Mouse (Mus musculus) MEL (cell line): ENCODE data around the gene Copg1. TPM values are rescaled to one million over a fixed set of nuclear protein-coding genes. Genes with fewer than 3 reads are reported as not detected.

Experiments used
- DNase-seq: peaks from one replicate; pipeline ENCODE4 v3.0.0; 2011; ENCODE audit warnings: low read depth, low spot score
- H3K27ac ChIP-seq: 2 replicates; pipeline ENCODE4 v1.5.1; 2012; ENCODE audit warnings: low read depth, mild to moderate bottlenecking, control low read depth, low read length, moderate library complexity; ENCODE audit not compliant: control insufficient read depth
- H3K27me3 ChIP-seq, 2 experiments: fragments of 150-350 bp in 1 of 2; sonication (generic) in 1 of 2; 2 replicates each; pipeline ENCODE4 v1.6.1; 2012; ENCODE audit warnings: low read length in 2 of 2, mild to moderate bottlenecking in 2 of 2, improper control_type of control experiment in 1 of 2, moderate library complexity in 1 of 2; ENCODE audit not compliant: insufficient read depth in 2 of 2, control insufficient read depth in 1 of 2
- H3K36me3 ChIP-seq, 2 experiments: 2 replicates each; pipeline ENCODE4 v1.6.1; 2012 to 2014; ENCODE audit warnings: low read length in 2 of 2, improper control_type of control experiment in 1 of 2, inconsistent platforms in 1 of 2, mild to moderate bottlenecking in 1 of 2; ENCODE audit not compliant: insufficient read depth in 2 of 2, control insufficient read depth in 1 of 2
- H3K4me1 ChIP-seq, 2 experiments: fragments of 150-350 bp in 1 of 2; sonication (generic) in 1 of 2; 2 replicates each; pipeline ENCODE4 v1.6.1; 2012; ENCODE audit warnings: low read length in 2 of 2, improper control_type of control experiment in 1 of 2, mild to moderate bottlenecking in 1 of 2; ENCODE audit not compliant: insufficient read depth in 2 of 2, control insufficient read depth in 1 of 2
- H3K4me3 ChIP-seq, 2 experiments: fragments of 150-350 bp in 1 of 2; sonication (generic) in 1 of 2; 2 replicates each; pipeline ENCODE4 v1.5.1; 2012; ENCODE audit warnings: low read depth in 2 of 2, low read length in 2 of 2, mild to moderate bottlenecking in 2 of 2, moderate library complexity in 2 of 2, control low read depth in 1 of 2, improper control_type of control experiment in 1 of 2; ENCODE audit not compliant: control insufficient read depth in 1 of 2, insufficient read depth in 1 of 2
- H3K79me2 ChIP-seq: 2 replicates; pipeline ENCODE4 v1.6.1; 2012; ENCODE audit warnings: mild to moderate bottlenecking, low read length, moderate library complexity; ENCODE audit not compliant: control insufficient read depth, poor library complexity, insufficient read depth
- H3K9ac ChIP-seq: 2 replicates; pipeline ENCODE4 v1.6.1; 2012; ENCODE audit warnings: low read depth, mild to moderate bottlenecking, control low read depth, low read length, moderate library complexity; ENCODE audit not compliant: control insufficient read depth, poor library complexity, severe bottlenecking
- H3K9me3 ChIP-seq: fragments of 150-350 bp; sonication (generic); replicated peaks from 2 replicates; pipeline ENCODE4 v1.6.1; 2012; ENCODE audit warnings: mild to moderate bottlenecking, low read length, improper control_type of control experiment, moderate library complexity; ENCODE audit not compliant: insufficient read depth
- CHD1 ChIP-seq: IDR thresholded peaks from 2 replicates; pipeline ENCODE4 v1.6.1; 2012; ENCODE audit warnings: low read depth, mild to moderate bottlenecking, inconsistent platforms, low read length, improper control_type of control experiment
- CHD2 ChIP-seq: IDR thresholded peaks from 2 replicates; pipeline ENCODE4 v1.6.1; 2011; ENCODE audit warnings: low read length, improper control_type of control experiment
- CTCF ChIP-seq, 3 experiments: IDR thresholded peaks in 2 of 3; conservative IDR thresholded peaks in 1 of 3; 2 replicates each; pipeline ENCODE4 v1.5.1; 2011 to 2012; ENCODE audit warnings: low read length in 3 of 3, low read depth in 2 of 3, mild to moderate bottlenecking in 2 of 3, improper control_type of control experiment in 1 of 3, inconsistent platforms in 1 of 3, mixed read lengths in 1 of 3, moderate library complexity in 1 of 3; ENCODE audit not compliant: control insufficient read depth in 1 of 3, insufficient read depth in 1 of 3, poor library complexity in 1 of 3, severe bottlenecking in 1 of 3
- E2F4 ChIP-seq: IDR thresholded peaks from 2 replicates; pipeline ENCODE4 v1.6.1; 2011; ENCODE audit warnings: low read depth, low read length, improper control_type of control experiment, borderline replicate concordance
- ELF1 ChIP-seq: IDR thresholded peaks from 2 replicates; pipeline ENCODE4 v1.6.1; 2014; ENCODE audit warnings: low read depth, mild to moderate bottlenecking, inconsistent platforms, low read length, improper control_type of control experiment, moderate library complexity
- ETS1 ChIP-seq: IDR thresholded peaks from 2 replicates; pipeline ENCODE4 v1.6.1; 2012; ENCODE audit warnings: low read depth, mild to moderate bottlenecking, inconsistent platforms, low read length, improper control_type of control experiment, moderate library complexity
- GABPA ChIP-seq: IDR thresholded peaks from 2 replicates; pipeline ENCODE4 v1.6.1; 2012; ENCODE audit warnings: low read depth, mild to moderate bottlenecking, inconsistent platforms, low read length, improper control_type of control experiment, moderate library complexity
- GATA1 ChIP-seq: IDR thresholded peaks from 2 replicates; pipeline ENCODE4 v1.6.1; 2011; ENCODE audit warnings: low read depth, low read length, improper control_type of control experiment
- JUND ChIP-seq: IDR thresholded peaks from 2 replicates; pipeline ENCODE4 v1.6.1; 2011; ENCODE audit warnings: low read depth, mild to moderate bottlenecking, improper control_type of control experiment, low read length
- KAT2A ChIP-seq: conservative IDR thresholded peaks from 2 replicates; pipeline ENCODE4 v1.6.1; 2012; ENCODE audit warnings: low read depth, low read length, improper control_type of control experiment, inconsistent platforms
- MAFK ChIP-seq: IDR thresholded peaks from 2 replicates; pipeline ENCODE4 v1.6.1; 2011; ENCODE audit warnings: low read depth, mild to moderate bottlenecking, low read length, improper control_type of control experiment, borderline replicate concordance
- MAZ ChIP-seq: IDR thresholded peaks from 2 replicates; pipeline ENCODE4 v1.6.1; 2012; ENCODE audit warnings: low read depth, mild to moderate bottlenecking, inconsistent platforms, low read length, improper control_type of control experiment
- MXI1 ChIP-seq: IDR thresholded peaks from 2 replicates; pipeline ENCODE4 v1.6.1; 2011; ENCODE audit warnings: mild to moderate bottlenecking, low read depth, low read length, improper control_type of control experiment
- MYB ChIP-seq: IDR thresholded peaks from 2 replicates; pipeline ENCODE4 v1.6.1; 2011; ENCODE audit warnings: mild to moderate bottlenecking, low read depth, low read length, improper control_type of control experiment
- MYC ChIP-seq: IDR thresholded peaks from 2 replicates; pipeline ENCODE4 v1.6.1; 2011; ENCODE audit warnings: low read depth, mild to moderate bottlenecking, low read length, improper control_type of control experiment, moderate library complexity
- NELFE ChIP-seq: IDR thresholded peaks from 2 replicates; pipeline ENCODE4 v1.6.1; 2011; ENCODE audit warnings: low read depth, low read length, improper control_type of control experiment
- POLR2A ChIP-seq, 2 experiments: IDR thresholded peaks; 2 replicates each; pipeline ENCODE4 v1.6.1; 2011 to 2012; ENCODE audit warnings: low read length in 2 of 2, mild to moderate bottlenecking in 2 of 2, control low read depth in 1 of 2, improper control_type of control experiment in 1 of 2, low read depth in 1 of 2, moderate library complexity in 1 of 2; ENCODE audit not compliant: control insufficient read depth in 1 of 2, insufficient read depth in 1 of 2, poor library complexity in 1 of 2
- POLR2AphosphoS5 ChIP-seq: IDR thresholded peaks from 2 replicates; pipeline ENCODE4 v1.6.1; 2012; ENCODE audit warnings: low read depth, borderline replicate concordance, mild to moderate bottlenecking, inconsistent platforms, low read length, moderate library complexity, mixed read lengths
- RAD21 ChIP-seq: IDR thresholded peaks from 2 replicates; pipeline ENCODE4 v1.6.1; 2011; ENCODE audit warnings: mild to moderate bottlenecking, low read depth, low read length, improper control_type of control experiment
- RCOR1 ChIP-seq: IDR thresholded peaks from 2 replicates; pipeline ENCODE4 v1.6.1; 2012; ENCODE audit warnings: low read depth, mild to moderate bottlenecking, inconsistent platforms, low read length, improper control_type of control experiment
- SMC3 ChIP-seq: IDR thresholded peaks from 2 replicates; pipeline ENCODE4 v1.6.1; 2011; ENCODE audit warnings: low read depth, low read length, improper control_type of control experiment
- TAL1 ChIP-seq: IDR thresholded peaks from 2 replicates; pipeline ENCODE4 v1.6.1; 2012; ENCODE audit warnings: mild to moderate bottlenecking, inconsistent platforms, low read length, moderate library complexity, mixed read lengths
- UBTF ChIP-seq: IDR thresholded peaks from 2 replicates; pipeline ENCODE4 v1.6.1; 2012; ENCODE audit warnings: low read depth, mild to moderate bottlenecking, inconsistent platforms, low read length, improper control_type of control experiment, moderate library complexity, borderline replicate concordance; ENCODE audit not compliant: insufficient read depth
- USF1 ChIP-seq: IDR thresholded peaks from 2 replicates; pipeline ENCODE4 v1.6.1; 2014; ENCODE audit warnings: low read depth, mild to moderate bottlenecking, inconsistent platforms, low read length, improper control_type of control experiment, moderate library complexity
- USF2 ChIP-seq, 2 experiments: IDR thresholded peaks; 2 replicates each; pipeline ENCODE4 v1.6.1; 2011 to 2012; ENCODE audit warnings: improper control_type of control experiment in 2 of 2, low read length in 2 of 2, borderline replicate concordance in 1 of 2, inconsistent platforms in 1 of 2, low read depth in 1 of 2, mild to moderate bottlenecking in 1 of 2; ENCODE audit not compliant: insufficient read depth in 1 of 2
- ZKSCAN1 ChIP-seq: IDR thresholded peaks from 2 replicates; pipeline ENCODE4 v1.6.1; 2012; ENCODE audit warnings: low read depth, mild to moderate bottlenecking, inconsistent platforms, low read length, improper control_type of control experiment, moderate library complexity
- ZMIZ1 ChIP-seq: IDR thresholded peaks from 2 replicates; pipeline ENCODE4 v1.6.1; 2012; ENCODE audit warnings: low read depth, mild to moderate bottlenecking, inconsistent platforms, low read length, improper control_type of control experiment, moderate library complexity
- polyA plus RNA-seq, 2 experiments: library from polyadenylated mRNA; stranded (reverse) in 1 of 2; unstranded in 1 of 2; fragments of >175 nt in 1 of 2; fragments of >200 nt in 1 of 2; gene quantifications; 2 replicates each; pipeline versions ENCODE4 v1.2.1 to v1.2.4; 2012; ENCODE audit warnings: low replicate concordance in 2 of 2, low read depth in 1 of 2; ENCODE audit not compliant: insufficient read length in 2 of 2, insufficient read depth in 1 of 2, missing spikeins in 1 of 2
- total RNA-seq: library from RNA; depleted of rRNA; stranded (reverse); fragments of 300-350 nt; gene quantifications from 2 replicates; pipeline ENCODE4 v1.2.3, GENCODE M21; 2012

Gene Copg1
- total and polyA plus RNA-seq, 3 experiments, result 83.1 to 681 (median 117) TPM

DNA sequence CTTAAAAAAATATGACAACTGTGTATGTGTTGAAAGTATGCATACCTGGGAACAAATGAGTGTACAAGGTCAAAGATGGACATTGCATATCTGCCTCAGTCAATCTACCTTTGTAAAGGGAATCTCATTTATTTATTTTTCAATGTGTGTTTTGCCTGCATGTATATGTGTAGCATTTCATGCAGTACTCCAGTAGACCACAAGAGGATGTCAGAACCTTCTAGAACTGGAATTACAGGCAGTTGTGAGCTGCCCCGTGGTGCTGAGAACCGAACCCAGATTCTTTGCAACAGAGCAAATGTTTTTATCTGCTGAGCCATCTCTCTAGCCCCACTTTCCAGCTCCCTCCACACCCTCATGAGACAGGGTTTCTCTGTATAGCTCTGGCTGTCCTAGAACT, 13.7 kb upstream of the Copg1 start:
- H3K27me3 ChIP-seq, result no peaks in the 10 kb centered on the region; a peak in 1 of 4 replicates
- no peak overlapping the region for H3K4me3 ChIP-seq
- H3K79me2 ChIP-seq, result no peaks in the 10 kb centered on the region
- TF ChIP-seq JUND (no peak), CTCF (IDR thresholded peaks at IDR 0.05 in 2 of 3, conservative IDR thresholded peaks at IDR 0.05 in 1 of 3; ENCODE audit: control insufficient read depth in 1 of 3, insufficient read depth in 1 of 3, low read depth in 2 of 3, low read length in 3 of 3, poor library complexity in 1 of 3, severe bottlenecking in 1 of 3) (peak in 2 of 3 experiments; percentile 26 to 52; a peak in 3 of 6 replicates), ZMIZ1 (no peak), USF2 (IDR thresholded peaks at IDR 0.05; ENCODE audit: borderline replicate concordance in 1 of 2, insufficient read depth in 1 of 2, low read depth in 1 of 2, low read length in 2 of 2) (no peak), MYB (no peak), CHD1 (no peak)
- no peak for DNase-seq
- no peak overlapping the region for H3K27ac ChIP-seq
- H3K4me1 ChIP-seq, result peaks cover 0 to 8% of the 10 kb centered on the region in 2 experiments; a peak in 3 of 4 replicates
- H3K9ac ChIP-seq, result no peak overlapping the region
- H3K36me3 ChIP-seq, result peaks cover 0 to 8% of the 10 kb centered on the region in 2 experiments; a peak in 2 of 4 replicates
- H3K9me3 ChIP-seq, result no peaks in the 10 kb centered on the region

DNA sequence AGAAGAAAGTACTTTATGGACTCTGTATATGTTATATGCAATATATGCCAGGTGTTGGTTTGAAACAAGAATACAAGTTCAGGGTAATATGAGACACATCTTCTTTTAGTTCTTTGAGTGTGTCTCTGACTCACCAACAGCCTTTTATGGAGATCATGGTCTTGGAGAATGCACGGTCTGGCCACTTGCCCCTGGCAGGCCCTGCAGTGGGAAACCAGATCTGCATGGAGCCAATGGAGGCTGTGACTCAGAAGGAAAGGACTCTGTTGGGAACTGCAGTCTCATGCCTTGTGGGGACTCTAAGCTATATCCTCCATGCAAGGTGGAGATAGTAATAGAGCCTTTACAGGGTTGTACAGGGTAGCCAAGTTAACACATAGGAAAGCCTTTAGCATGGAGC, 12.5 kb upstream of the Copg1 start:
- no peak overlapping the region for H3K9ac ChIP-seq
- no peaks in the 10 kb centered on the region for H3K9me3 ChIP-seq
- DNase-seq, result no peak
- no peak overlapping the region for H3K27ac ChIP-seq
- H3K36me3 ChIP-seq, result no peaks in the 10 kb centered on the region
- TF ChIP-seq RCOR1 (no peak), USF1 (no peak), MYB (no peak), MXI1 (no peak), JUND (no peak), KAT2A (no peak), RAD21 (no peak), TAL1 (no peak), ZKSCAN1 (no peak), MAZ (no peak), NELFE (no peak)
- H3K4me3 ChIP-seq, result no peak overlapping the region
- no peaks in the 10 kb centered on the region for H3K79me2 ChIP-seq
- H3K27me3 ChIP-seq, result no peaks in the 10 kb centered on the region; a peak in 1 of 4 replicates
- H3K4me1 ChIP-seq, result peaks cover 3 to 7% of the 10 kb centered on the region in 2 experiments; a peak in 3 of 4 replicates

DNA sequence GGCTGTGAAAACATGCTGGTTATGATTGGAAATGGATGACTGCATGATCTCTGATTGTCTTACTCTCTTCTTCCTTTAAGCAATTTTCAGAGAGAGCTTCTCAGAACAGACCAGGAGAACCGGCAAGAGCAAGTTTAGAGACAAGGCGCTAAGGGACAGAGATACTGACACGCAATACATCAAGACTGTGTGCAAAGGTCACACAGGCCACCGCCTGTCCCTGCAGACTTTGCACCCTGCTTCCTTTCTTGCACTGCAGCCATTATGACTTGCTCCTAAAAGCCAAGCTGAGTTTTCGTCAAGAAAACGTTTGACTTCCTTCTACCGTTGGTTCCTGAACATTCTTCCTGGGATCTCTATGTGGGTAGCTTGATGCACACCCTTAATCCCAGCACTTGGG, 12.1 kb upstream of the Copg1 start:
- no peaks in the 10 kb centered on the region for H3K79me2 ChIP-seq
- peaks cover 3 to 7% of the 10 kb centered on the region in 2 experiments; a peak in 3 of 4 replicates for H3K4me1 ChIP-seq
- H3K27me3 ChIP-seq, result no peaks in the 10 kb centered on the region; a peak in 1 of 4 replicates
- DNase-seq, result no peak
- H3K9ac ChIP-seq, result no peak overlapping the region
- H3K27ac ChIP-seq, result no peak overlapping the region
- H3K9me3 ChIP-seq, result no peaks in the 10 kb centered on the region
- H3K4me3 ChIP-seq, result no peak overlapping the region
- no peaks in the 10 kb centered on the region for H3K36me3 ChIP-seq
- TF ChIP-seq RAD21 (no peak), KAT2A (no peak), GATA1 (no peak), UBTF (no peak), SMC3 (no peak), ETS1 (no peak), MYB (no peak), E2F4 (no peak), ELF1 (no peak), CHD2 (no peak), ZKSCAN1 (no peak), POLR2A (IDR thresholded peaks at IDR 0.05; ENCODE audit: control insufficient read depth in 1 of 2, insufficient read depth in 1 of 2, low read depth in 1 of 2, low read length in 2 of 2, poor library complexity in 1 of 2) (no peak), GABPA (no peak), MAFK (no peak), MYC (no peak), POLR2AphosphoS5 (no peak)
